Mouse (Mus musculus): ENCODE data around the gene Agr2.

DNA sequence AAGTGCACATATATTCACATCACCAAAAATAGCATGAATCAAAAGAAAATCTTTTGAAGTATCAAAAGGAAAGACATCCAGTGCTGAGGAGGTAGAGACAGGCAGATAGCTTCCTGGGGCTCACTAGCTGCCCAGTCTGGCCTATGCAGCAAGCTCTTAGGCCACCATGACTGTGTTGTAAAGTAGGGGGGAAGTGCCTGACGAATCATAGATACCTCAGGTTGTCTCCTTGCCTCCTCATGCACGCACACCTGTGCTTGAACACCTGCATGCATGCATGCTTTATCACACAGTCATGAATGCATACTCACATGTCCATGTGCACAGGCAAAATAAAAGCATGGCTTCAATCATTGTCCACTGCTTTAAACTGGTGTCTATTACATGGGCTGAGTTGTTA is 52.0 kb downstream of the Agr2 start:
- TF ChIP-seq RCOR1 (conservative IDR thresholded peaks at IDR 0.05; ENCODE audit: low read depth, low read length) (no peak), POLR2A (IDR thresholded peaks at IDR 0.05; ENCODE audit: low read depth, low read length) (no peak), CTCF (conservative IDR thresholded peaks at IDR 0.05 in 1 of 2, IDR thresholded peaks at IDR 0.05 in 1 of 2; ENCODE audit: low read depth in 2 of 2, low read length in 2 of 2) (no peak), USF2 (conservative IDR thresholded peaks at IDR 0.05; ENCODE audit: low read depth, low read length) (no peak), CHD2 (IDR thresholded peaks at IDR 0.05; ENCODE audit: low read length) (no peak), EP300 (IDR thresholded peaks at IDR 0.05; ENCODE audit: low read length) (no peak), ZKSCAN1 (IDR thresholded peaks at IDR 0.05; ENCODE audit: borderline replicate concordance, low read depth, low read length) (no peak), MXI1 (IDR thresholded peaks at IDR 0.05; ENCODE audit: low read depth, low read length) (no peak), HCFC1 (IDR thresholded peaks at IDR 0.05; ENCODE audit: low read depth, low read length) (no peak)

All from CH12.LX (cell line).